Mouse (Mus musculus) E14TG2a.4 (cell line): ENCODE results near the gene Nfic.

Experiments used
- H3K27me3 ChIP-seq: 2 replicates; pipeline ENCODE4 v1.6.1; 2014; ENCODE audit warnings: low read length, control low read depth; ENCODE audit not compliant: insufficient read depth
- H3K36me3 ChIP-seq: 2 replicates; pipeline ENCODE4 v1.6.1; 2014; ENCODE audit warnings: low read length, control low read depth; ENCODE audit not compliant: insufficient read depth
- H3K4me1 ChIP-seq: replicated peaks from 2 replicates; pipeline ENCODE4 v1.6.1; 2014; ENCODE audit warnings: low read depth, low read length, control low read depth
- H3K4me3 ChIP-seq: replicated peaks from 2 replicates; pipeline ENCODE4 v1.5.1; 2014; ENCODE audit warnings: mild to moderate bottlenecking, low read length
- H3K9me3 ChIP-seq: 2 replicates; pipeline ENCODE4 v1.6.1; 2014; ENCODE audit warnings: low read length, control low read depth
- CTCF ChIP-seq: conservative IDR thresholded peaks from 2 replicates; pipeline ENCODE4 v1.5.1; 2014; ENCODE audit warnings: low read length
- NANOG ChIP-seq: IDR thresholded peaks from 2 replicates; pipeline ENCODE4 v1.6.1; 2014; ENCODE audit warnings: borderline replicate concordance, low read length, mixed read lengths
- POU5F1 ChIP-seq: IDR thresholded peaks from 2 replicates; pipeline ENCODE4 v1.6.1; 2014; ENCODE audit warnings: low read length, borderline replicate concordance

The Nfic gene

DNA sequence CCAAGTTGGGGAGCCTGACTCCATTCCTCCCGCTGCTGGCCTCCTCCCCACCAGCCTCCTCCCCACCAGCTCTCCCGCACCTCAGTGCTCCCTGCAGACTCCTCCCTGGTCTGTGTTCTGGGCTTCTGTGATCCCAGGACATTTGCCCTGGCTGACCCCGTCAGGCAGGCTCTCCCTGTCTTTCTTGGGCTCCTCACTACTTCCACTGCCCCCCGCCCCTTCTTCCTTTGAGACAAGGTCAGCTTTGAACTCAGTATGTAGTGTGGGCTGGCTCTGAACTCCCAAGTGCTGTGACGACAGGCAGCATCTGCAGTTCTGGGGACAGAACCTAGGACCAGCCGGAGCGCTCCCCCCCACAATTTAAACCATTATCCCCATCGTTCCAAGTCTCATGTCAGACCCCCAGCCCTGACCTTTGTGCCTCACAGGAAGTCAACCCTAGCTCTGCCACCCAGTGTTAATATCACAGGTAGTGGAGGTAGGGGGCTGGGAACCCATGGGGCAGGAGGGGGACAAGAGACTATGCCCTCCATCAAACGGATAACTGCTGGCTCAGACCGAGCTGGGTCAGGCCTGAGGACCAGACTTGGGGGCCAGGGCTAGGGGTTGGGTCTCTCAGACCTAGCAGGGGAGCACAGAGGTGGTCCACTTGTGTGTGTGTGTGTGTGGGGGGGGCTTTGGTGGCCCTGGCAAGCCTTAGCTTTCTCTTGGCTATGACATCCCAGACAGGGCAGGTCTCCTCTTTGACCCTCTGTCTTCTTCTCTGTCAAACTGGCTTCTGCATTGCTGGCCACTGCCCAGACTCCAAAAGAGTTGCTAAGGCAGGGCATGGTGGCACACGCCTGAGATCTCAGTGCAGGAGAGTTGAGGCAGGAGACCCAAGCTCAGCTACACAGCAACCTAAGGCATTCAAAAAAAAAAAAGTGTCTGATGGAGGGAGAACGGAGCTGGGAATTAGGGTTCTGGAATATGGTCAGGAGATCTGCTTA is 37.9 kb downstream of the Nfic start:
- peaks cover 38% of the 10 kb centered on the region for H3K27me3 ChIP-seq
- TF ChIP-seq POU5F1 (no peak), NANOG (no peak), CTCF (no peak)
- H3K36me3 ChIP-seq, result peaks cover 9% of the 10 kb centered on the region
- peaks cover 90% of the 10 kb centered on the region for H3K4me1 ChIP-seq
- H3K9me3 ChIP-seq, result no peaks in the 10 kb centered on the region
- peak overlapping the region; percentile 73 for H3K4me3 ChIP-seq

DNA sequence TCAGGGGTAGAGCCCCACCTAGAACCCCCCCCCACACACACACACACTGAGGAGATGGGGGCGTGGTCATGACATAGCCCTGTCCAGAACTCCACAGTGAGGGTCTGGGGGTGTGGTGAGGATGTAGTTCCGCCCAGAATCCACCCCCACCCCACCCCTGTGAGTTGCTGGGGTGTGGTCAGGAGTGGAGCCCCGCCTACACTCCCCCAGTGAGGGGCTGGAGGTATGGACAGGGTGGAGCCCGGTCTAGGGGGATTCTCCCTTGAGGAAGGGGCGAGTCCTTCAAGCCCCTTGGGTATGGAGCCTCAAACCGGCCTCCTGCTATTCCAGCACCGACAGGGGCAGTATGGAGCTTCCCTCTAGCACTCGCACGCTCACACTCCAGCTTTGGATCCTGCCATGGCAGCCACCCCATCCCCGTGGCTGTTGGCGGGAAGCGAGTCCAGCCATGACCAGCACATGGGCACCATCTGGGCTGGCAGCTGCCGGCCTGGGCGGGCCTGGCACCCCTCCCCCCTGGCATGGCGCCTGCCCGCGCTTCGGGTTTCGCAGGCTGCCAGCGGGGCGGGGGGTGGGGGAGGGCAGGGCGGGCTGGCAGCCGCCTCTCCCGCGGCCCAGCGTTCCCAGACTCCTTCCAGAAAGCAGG is 38.7 kb downstream of the Nfic start:
- H3K36me3 ChIP-seq, result peaks cover 15% of the 10 kb centered on the region
- peaks cover 97% of the 10 kb centered on the region for H3K4me1 ChIP-seq
- TF ChIP-seq POU5F1 (no peak), CTCF (peak; percentile 42), NANOG (no peak)
- H3K9me3 ChIP-seq, result no peaks in the 10 kb centered on the region
- H3K4me3 ChIP-seq, result peak overlapping the region; percentile 73
- peaks cover 29% of the 10 kb centered on the region for H3K27me3 ChIP-seq

GRCm38 (mm10) chr10:81415549-81416310 is 39.7 kb downstream of the Nfic start:
- H3K27me3 ChIP-seq, result peaks cover 20% of the 10 kb centered on the region
- TF ChIP-seq CTCF, result no peak
- no peak for TF ChIP-seq POU5F1
- no peak for TF ChIP-seq NANOG
- H3K36me3 ChIP-seq, result peaks cover 25% of the 10 kb centered on the region
- no peaks in the 10 kb centered on the region for H3K9me3 ChIP-seq
- H3K4me1 ChIP-seq, result peaks cover 97% of the 10 kb centered on the region
- H3K4me3 ChIP-seq, result peak overlapping the region; percentile 73

- peaks cover 29% of the 10 kb centered on the region for H3K36me3 ChIP-seq
- H3K4me3 ChIP-seq, result peak overlapping the region; percentile 73
- H3K9me3 ChIP-seq, result no peaks in the 10 kb centered on the region
- TF ChIP-seq POU5F1, result no peak
- no peak for TF ChIP-seq NANOG
- TF ChIP-seq CTCF, result no peak
- peaks cover 97% of the 10 kb centered on the region for H3K4me1 ChIP-seq
- peaks cover 14% of the 10 kb centered on the region for H3K27me3 ChIP-seq
These were observed 40.3 kb downstream of the Nfic start for GRCm38 (mm10) chr10:81415146-81415545.

- Histone ChIP-seq H3K4me1 (peaks cover 97% of the 10 kb centered on the region), H3K36me3 (peaks cover 29% of the 10 kb centered on the region), H3K9me3 (no peaks in the 10 kb centered on the region), H3K27me3 (peaks cover 9% of the 10 kb centered on the region), H3K4me3 (peak overlapping the region; percentile 73)
- TF ChIP-seq CTCF (no peak), NANOG (no peak), POU5F1 (no peak)
These were observed 40.8 kb downstream of the Nfic start for GRCm38 (mm10) chr10:81414682-81415081.

DNA sequence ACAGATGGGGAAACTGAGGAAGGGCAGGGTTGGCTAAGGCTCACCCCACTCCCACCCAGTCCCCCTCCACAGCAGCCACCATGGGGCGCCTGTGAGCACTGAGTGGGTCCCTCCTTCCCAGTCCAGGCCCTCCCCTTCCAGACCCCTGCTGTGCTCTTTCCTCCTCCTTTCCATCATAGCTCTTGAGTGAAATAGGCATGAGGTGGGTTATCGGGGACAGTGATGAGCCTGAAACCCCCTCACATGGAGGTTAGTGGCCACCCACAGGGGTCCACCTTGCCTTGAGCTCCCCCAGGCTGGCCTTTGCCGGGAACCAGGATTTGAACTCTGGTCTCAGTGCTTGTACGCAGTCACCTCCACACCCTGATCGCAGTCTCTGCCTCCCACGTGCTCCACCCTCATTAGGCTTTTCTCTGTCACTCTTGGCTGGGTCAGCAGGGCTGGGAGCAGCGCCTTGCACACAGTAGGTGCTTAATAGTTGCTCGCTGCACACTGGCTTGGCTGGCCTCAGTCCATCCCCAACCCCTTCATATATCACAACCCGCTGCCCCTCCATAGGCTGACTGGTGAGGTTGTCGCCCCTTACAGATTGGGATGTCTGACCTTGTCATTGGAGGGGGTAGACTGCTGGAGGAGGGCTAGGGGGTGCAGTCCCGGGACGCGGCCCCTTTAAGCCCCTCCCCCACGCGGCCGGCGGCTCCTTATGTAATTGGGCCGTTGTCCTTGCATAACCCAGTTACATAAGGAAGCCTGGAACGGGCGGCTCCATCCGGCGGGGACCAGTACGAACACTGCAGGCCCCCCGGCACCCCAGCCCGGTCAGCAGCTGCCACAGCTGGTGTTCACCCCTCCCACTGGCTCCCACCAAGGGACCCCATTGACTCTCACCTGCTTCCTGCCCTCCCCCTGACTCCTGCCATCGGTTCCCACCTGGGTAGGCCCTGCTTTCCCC is 41.8 kb downstream of the Nfic start:
- peaks cover 5% of the 10 kb centered on the region; the same call in 1 of the 2 replicates for H3K27me3 ChIP-seq
- peak overlapping the region; percentile 73 for H3K4me3 ChIP-seq
- H3K36me3 ChIP-seq, result peaks cover 29% of the 10 kb centered on the region
- TF ChIP-seq CTCF (no peak), POU5F1 (no peak), NANOG (no peak)
- peaks cover 97% of the 10 kb centered on the region for H3K4me1 ChIP-seq
- no peaks in the 10 kb centered on the region for H3K9me3 ChIP-seq

GRCm38 (mm10) chr10:81412586-81413309 is 42.7 kb downstream of the Nfic start:
- TF ChIP-seq POU5F1 (no peak), CTCF (no peak), NANOG (no peak)
- Histone ChIP-seq H3K4me3 (peak overlapping the region; percentile 73), H3K27me3 (peaks cover 5% of the 10 kb centered on the region; the same call in 1 of the 2 replicates), H3K9me3 (no peaks in the 10 kb centered on the region), H3K36me3 (peaks cover 35% of the 10 kb centered on the region), H3K4me1 (peaks cover 97% of the 10 kb centered on the region)
